Mouse (Mus musculus) kidney, embryonic 16.5 days (tissue): Measurements from ENCODE around the gene Slc30a7. TPM values are rescaled to one million over a fixed set of nuclear protein-coding genes. Genes with fewer than 3 reads are reported as not detected.

Experiments used
- ATAC-seq: fragments of 200-750 bp; cut with Nextera tagmentation; 2 replicates; pipeline ENCODE4 v1.8.0; 2017; ENCODE audit warnings: moderate TSS enrichment; ENCODE audit not compliant: low FRiP score, low TSS enrichment
- H3K27ac ChIP-seq: fragments of 300-500 bp; sonication (generic); 2 replicates; pipeline ENCODE4 v1.5.1; 2014; ENCODE audit warnings: low read length
- H3K27me3 ChIP-seq: fragments of 300-500 bp; sonication (generic); 2 replicates; pipeline ENCODE4 v1.6.1; 2014; ENCODE audit warnings: low read length, control low read depth, mixed read lengths; ENCODE audit not compliant: insufficient read depth
- H3K36me3 ChIP-seq: fragments of 300-500 bp; sonication (generic); 2 replicates; pipeline ENCODE4 v1.6.1; 2014; ENCODE audit warnings: low read length, control low read depth, mixed read lengths; ENCODE audit not compliant: insufficient read depth
- H3K4me1 ChIP-seq: fragments of 300-500 bp; sonication (generic); 2 replicates; pipeline ENCODE4 v1.6.1; 2014; ENCODE audit warnings: low read length, control low read depth, mixed read lengths; ENCODE audit not compliant: insufficient read depth
- H3K4me2 ChIP-seq: fragments of 300-500 bp; sonication (generic); replicated peaks from 2 replicates; pipeline ENCODE4 v1.6.1; 2014; ENCODE audit warnings: low read depth, low read length
- H3K4me3 ChIP-seq: fragments of 300-500 bp; sonication (generic); 2 replicates; pipeline ENCODE4 v1.5.1; 2014; ENCODE audit warnings: mild to moderate bottlenecking, low read length
- H3K9ac ChIP-seq: fragments of 300-500 bp; sonication (generic); replicated peaks from 2 replicates; pipeline ENCODE4 v1.6.1; 2014; ENCODE audit warnings: low read length
- H3K9me3 ChIP-seq: fragments of 300-500 bp; sonication (generic); 2 replicates; pipeline ENCODE4 v1.6.1; 2016; ENCODE audit warnings: low read length, control low read depth
- WGBS: fragments of 180-500 bp; shearing (Covaris S2); extraction: QIAGEN DNeasy Blood & Tissue Kit; methylation state at CpG from one replicate; pipeline ENCODE4 v1.1.7; 2014; 5-methylcytosine and 5-hydroxymethylcytosine counted together
- polyA plus RNA-seq: library from polyadenylated mRNA; unstranded; fragments of >200 nt; fragmentation: Nextera tagmentation; extraction: Ambion mirVana; gene quantifications from 2 replicates; pipeline ENCODE4 v1.2.1, GENCODE M21; 2015

Slc30a7 gene
- polyA plus RNA-seq, 1 experiment from 2014 or later: 30.8 TPM

GRCm38 (mm10) chr3:115952356-115952755, 54.9 kb downstream of the Slc30a7 start:
- H3K4me2 ChIP-seq: no peak overlapping the region
- no peaks in the 10 kb centered on the region for H3K4me1 ChIP-seq
- 82% methylated on average over 4 of the region's 4 CpGs for whole genome bisulfite sequencing
- H3K27ac ChIP-seq: no peak overlapping the region
- ATAC-seq: no peak
- no peaks in the 10 kb centered on the region for H3K9me3 ChIP-seq
- peaks cover 16% of the 10 kb centered on the region for H3K36me3 ChIP-seq
- no peak overlapping the region for H3K9ac ChIP-seq
- no peaks in the 10 kb centered on the region for H3K27me3 ChIP-seq
- no peak overlapping the region for H3K4me3 ChIP-seq

DNA sequence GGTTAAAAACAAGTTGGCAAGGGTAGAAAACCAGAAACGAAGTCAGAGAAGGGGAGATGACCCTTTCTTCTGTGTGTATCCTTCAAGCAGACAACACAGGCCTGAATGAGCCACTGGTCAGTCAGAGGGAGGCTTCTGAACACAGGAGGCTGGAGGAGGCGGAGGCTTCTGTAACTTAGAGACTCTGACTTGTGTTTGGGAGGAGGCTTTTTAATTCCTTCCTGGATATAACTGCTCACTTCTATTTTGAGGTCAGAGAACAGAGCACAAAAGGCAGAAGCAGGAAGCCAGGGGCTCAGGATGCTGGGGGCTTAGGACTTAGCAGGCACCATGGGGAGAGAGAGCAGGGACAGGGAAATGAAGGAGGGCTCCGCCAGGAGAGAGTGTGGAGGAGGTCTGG, 56.0 kb downstream of the Slc30a7 start:
- no peak overlapping the region for H3K4me3 ChIP-seq
- H3K9ac ChIP-seq: no peak overlapping the region
- no peak overlapping the region for H3K4me2 ChIP-seq
- no peaks in the 10 kb centered on the region for H3K4me1 ChIP-seq
- H3K27me3 ChIP-seq: no peaks in the 10 kb centered on the region
- H3K27ac ChIP-seq: no peak overlapping the region
- peaks cover 14% of the 10 kb centered on the region; the same call in 1 of the 2 replicates for H3K36me3 ChIP-seq
- WGBS: 68% methylated on average over 3 of the region's 3 CpGs
- ATAC-seq: no peak
- no peaks in the 10 kb centered on the region for H3K9me3 ChIP-seq

- ATAC-seq: no peak
- WGBS: 87% methylated on average over 6 of the region's 6 CpGs
- Histone ChIP-seq H3K9ac (no peak overlapping the region), H3K4me2 (no peak overlapping the region), H3K4me1 (no peaks in the 10 kb centered on the region), H3K9me3 (no peaks in the 10 kb centered on the region), H3K27ac (no peak overlapping the region), H3K27me3 (no peaks in the 10 kb centered on the region), H3K4me3 (no peak overlapping the region), H3K36me3 (peaks cover 18% of the 10 kb centered on the region; the same call in 1 of the 2 replicates)
Observed at GRCm38 (mm10) chr3:115949921-115950877, 57.0 kb downstream of the Slc30a7 start.

GRCm38 (mm10) chr3:115949220-115949920, 57.8 kb downstream of the Slc30a7 start:
- no peak overlapping the region for H3K4me2 ChIP-seq
- H3K4me3 ChIP-seq: no peak overlapping the region
- 69% methylated on average over 3 of the region's 3 CpGs for WGBS
- ATAC-seq: no peak
- H3K4me1 ChIP-seq: no peaks in the 10 kb centered on the region
- no peak overlapping the region for H3K9ac ChIP-seq
- no peaks in the 10 kb centered on the region for H3K27me3 ChIP-seq
- H3K27ac ChIP-seq: no peak overlapping the region
- H3K36me3 ChIP-seq: peaks cover 19% of the 10 kb centered on the region; the same call in 1 of the 2 replicates
- no peaks in the 10 kb centered on the region for H3K9me3 ChIP-seq

DNA sequence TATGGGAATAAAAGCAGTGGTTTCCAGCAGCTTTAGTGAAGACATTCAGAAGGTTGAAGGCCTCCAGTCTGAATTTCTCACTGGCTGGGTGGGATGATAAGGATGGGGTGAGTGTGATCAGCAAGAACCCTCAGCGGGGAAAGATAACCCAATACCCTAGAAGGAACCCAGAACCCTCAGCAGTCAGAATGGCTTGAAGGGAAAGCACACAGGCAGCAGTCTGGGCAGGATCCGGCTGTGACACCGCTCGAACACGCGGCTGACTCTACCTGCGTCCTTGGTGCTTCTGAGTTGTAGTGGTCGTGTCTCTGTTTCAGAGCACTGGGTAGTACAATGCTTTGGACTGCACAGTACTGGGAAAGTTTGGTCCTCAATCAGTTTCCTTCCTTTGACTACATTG, 60.9 kb downstream of the Slc30a7 start:
- peaks cover 26% of the 10 kb centered on the region for H3K36me3 ChIP-seq
- H3K27me3 ChIP-seq: no peaks in the 10 kb centered on the region
- no peak overlapping the region for H3K4me2 ChIP-seq
- ATAC-seq: no peak
- no peaks in the 10 kb centered on the region for H3K4me1 ChIP-seq
- H3K27ac ChIP-seq: no peak overlapping the region
- no peaks in the 10 kb centered on the region for H3K9me3 ChIP-seq
- H3K4me3 ChIP-seq: no peak overlapping the region
- H3K9ac ChIP-seq: no peak overlapping the region
- WGBS: 91% methylated on average over 8 of the region's 8 CpGs

GRCm38 (mm10) chr3:115944376-115944775, 62.8 kb downstream of the Slc30a7 start:
- Histone ChIP-seq H3K4me3 (no peak overlapping the region), H3K27me3 (no peaks in the 10 kb centered on the region), H3K4me2 (no peak overlapping the region), H3K9ac (no peak overlapping the region), H3K4me1 (no peaks in the 10 kb centered on the region), H3K9me3 (no peaks in the 10 kb centered on the region), H3K27ac (no peak overlapping the region), H3K36me3 (peaks cover 26% of the 10 kb centered on the region)
- WGBS: 81% methylated on average over 6 of the region's 6 CpGs
- no peak for ATAC-seq

GRCm38 (mm10) chr3:115941464-115941863, 65.7 kb downstream of the Slc30a7 start:
- Histone ChIP-seq H3K4me2 (no peak overlapping the region), H3K9me3 (no peaks in the 10 kb centered on the region), H3K4me3 (no peak overlapping the region), H3K27ac (no peak overlapping the region), H3K36me3 (peaks cover 26% of the 10 kb centered on the region), H3K27me3 (no peaks in the 10 kb centered on the region), H3K4me1 (no peaks in the 10 kb centered on the region), H3K9ac (no peak overlapping the region)
- 94% methylated on average over 8 of the region's 8 CpGs for WGBS
- ATAC-seq: no peak

DNA sequence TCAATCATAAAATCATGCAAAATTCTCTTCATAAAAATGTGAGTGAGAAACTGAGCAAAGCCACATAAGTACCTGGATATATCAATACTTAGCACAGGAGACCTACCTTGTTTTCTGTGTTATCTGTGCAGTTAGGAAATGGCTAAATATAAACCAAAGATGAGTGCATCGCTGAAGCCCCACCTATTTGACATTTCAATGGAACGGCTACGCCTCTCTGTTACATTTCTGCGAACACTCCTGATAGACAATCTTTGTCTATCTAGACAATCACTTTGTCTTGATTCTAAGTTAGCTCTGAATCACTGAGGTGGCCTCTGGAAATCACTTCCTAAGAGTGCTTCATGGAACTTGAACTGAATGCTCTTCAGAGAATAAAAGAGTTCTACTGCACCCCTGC, 66.7 kb downstream of the Slc30a7 start:
- no peaks in the 10 kb centered on the region for H3K4me1 ChIP-seq
- peaks cover 25% of the 10 kb centered on the region for H3K36me3 ChIP-seq
- H3K27me3 ChIP-seq: no peaks in the 10 kb centered on the region
- H3K9me3 ChIP-seq: no peaks in the 10 kb centered on the region
- no peak overlapping the region for H3K9ac ChIP-seq
- no peak for ATAC-seq
- H3K4me2 ChIP-seq: no peak overlapping the region
- WGBS: 97% methylated on average over 4 of the region's 4 CpGs
- H3K4me3 ChIP-seq: no peak overlapping the region
- H3K27ac ChIP-seq: no peak overlapping the region

DNA sequence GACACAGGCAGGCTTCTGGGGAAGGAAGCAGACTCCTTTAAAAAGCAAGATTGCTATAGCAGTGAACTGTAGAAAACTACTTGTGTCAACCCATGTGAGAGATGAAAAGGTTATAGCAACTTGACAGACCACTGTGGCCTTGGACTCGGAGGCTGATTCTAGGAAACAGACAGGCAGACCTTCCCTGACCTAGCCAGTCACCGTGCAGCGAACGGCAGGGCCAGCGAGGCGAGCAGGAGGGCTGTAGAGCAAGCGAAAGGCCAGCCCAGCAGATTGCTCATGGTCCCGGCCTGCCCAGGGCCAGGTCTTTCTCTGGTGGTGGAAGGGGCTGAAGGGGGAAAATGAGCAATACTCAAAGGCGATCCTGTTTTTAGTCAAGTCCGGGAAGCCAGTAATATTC, 69.4 kb downstream of the Slc30a7 start:
- H3K27ac ChIP-seq: no peak overlapping the region
- no peak overlapping the region for H3K4me2 ChIP-seq
- 84% methylated on average over 10 of the region's 10 CpGs for WGBS
- H3K9me3 ChIP-seq: no peaks in the 10 kb centered on the region
- H3K4me3 ChIP-seq: no peak overlapping the region
- no peaks in the 10 kb centered on the region for H3K4me1 ChIP-seq
- ATAC-seq: no peak
- peaks cover 11% of the 10 kb centered on the region; the same call in 1 of the 2 replicates for H3K36me3 ChIP-seq
- no peak overlapping the region for H3K9ac ChIP-seq
- H3K27me3 ChIP-seq: no peaks in the 10 kb centered on the region
